Comparison of ENCODE assay signal across 11 mouse cellular contexts in the genomic region with DNA sequence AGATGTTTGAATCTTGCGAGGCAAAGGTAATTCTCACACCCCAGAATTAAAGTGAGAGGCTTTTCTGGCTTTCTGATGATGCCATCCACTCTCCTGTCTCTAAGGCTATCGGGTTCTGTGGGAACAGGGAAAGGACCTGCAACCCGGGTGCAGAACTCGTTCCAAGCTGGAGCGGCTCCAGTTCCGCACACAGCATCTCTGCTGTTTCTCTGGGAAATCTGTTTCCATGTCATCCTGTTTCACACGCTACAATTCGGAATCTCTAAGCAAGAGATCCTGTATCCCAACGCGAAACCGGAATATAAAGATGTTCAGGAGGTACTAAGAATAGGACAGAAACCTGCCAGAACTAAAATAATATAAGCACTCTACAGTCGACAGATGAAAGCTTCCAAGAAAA. TPM values are rescaled to one million over a fixed set of nuclear protein-coding genes. Genes with fewer than 3 reads are reported as not detected.
DNase-seq lines count a peak whose midpoint lies in the region; ATAC-seq lines count a peak whose summit lies in the region.
"Had no signal": no experiment of that assay in that cellular context is flagged by ENCODE, and none has a peak within 500 bp of the region (broad histone marks: within the 10 kb centered on the region; RNA-seq: fewer than 3 reads in every experiment).

No protein-coding gene starts in this region.

- H3K36me3 ChIP-seq in limb, embryonic 11.5 days (ENCODE audit: control insufficient read depth, insufficient read depth, low read length): no peaks in the 10 kb centered on the region
- no peaks in the 10 kb centered on the region for H3K36me3 ChIP-seq in limb, embryonic 10.5 days
- H3K36me3 ChIP-seq in hindbrain, embryonic 13.5 days: no peaks in the 10 kb centered on the region
- no peaks in the 10 kb centered on the region for H3K36me3 ChIP-seq in neural tube, embryonic 15.5 days

- DNase-seq in limb, embryonic 11.5 days (ENCODE audit: low spot score): peak; percentile 27
- DNase-seq in limb, embryonic 10.5 days (ENCODE audit: low spot score): no peak
- DNase-seq in cerebellum, postnatal 25 days: peak; percentile 90 to 94
- DNase-seq in thymus, adult 18-20 months: no peak
- DNase-seq in gastrocnemius, postnatal 25 days: no peak

- no peak overlapping the region for H3K4me3 ChIP-seq in limb, embryonic 11.5 days (ENCODE audit: low read depth, low read length)
- no peak overlapping the region for H3K4me3 ChIP-seq in limb, embryonic 10.5 days
- peak overlapping the region; percentile 66 for H3K4me3 ChIP-seq in hindbrain, embryonic 13.5 days
- H3K4me3 ChIP-seq in neural tube, embryonic 15.5 days (replicated peaks): peak overlapping the region; percentile 62
- H3K4me3 ChIP-seq: erythroblast, embryonic 14.5 days had no signal

- no peak overlapping the region for H3K27ac ChIP-seq in limb, embryonic 11.5 days (replicated peaks; ENCODE audit: low read depth, low read length)
- H3K27ac ChIP-seq in limb, embryonic 10.5 days: no peak overlapping the region
- H3K27ac ChIP-seq in hindbrain, embryonic 13.5 days: peak overlapping the region; percentile 84
- H3K27ac ChIP-seq in neural tube, embryonic 15.5 days (replicated peaks): peak overlapping the region; percentile 74

- H3K4me1 ChIP-seq in limb, embryonic 11.5 days (ENCODE audit: control insufficient read depth, insufficient read depth, low read length): peaks cover 12% of the 10 kb centered on the region; the same call in 1 of the 2 replicates
- peaks cover 18% of the 10 kb centered on the region for H3K4me1 ChIP-seq in limb, embryonic 10.5 days
- peaks cover 51% of the 10 kb centered on the region for H3K4me1 ChIP-seq in hindbrain, embryonic 13.5 days (replicated peaks)
- peaks cover 36% of the 10 kb centered on the region for H3K4me1 ChIP-seq in neural tube, embryonic 15.5 days

- no peak overlapping the region for H3K4me2 ChIP-seq in limb, embryonic 11.5 days (ENCODE audit: low read depth, severe bottlenecking)
- H3K4me2 ChIP-seq in hindbrain, embryonic 13.5 days: peak overlapping the region; percentile 82
- H3K4me2 ChIP-seq in neural tube, embryonic 15.5 days: peak overlapping the region; percentile 80

- no peak overlapping the region for H3K9ac ChIP-seq in limb, embryonic 11.5 days (ENCODE audit: low read length)
- H3K9ac ChIP-seq in hindbrain, embryonic 13.5 days: peak overlapping the region; percentile 87
- H3K9ac ChIP-seq in neural tube, embryonic 15.5 days (replicated peaks): peak overlapping the region; percentile 64

- 0 out of 2 replicates have a peak, but pooled peaks cover 2% of the 10 kb centered on the region for H3K9me3 ChIP-seq in limb, embryonic 11.5 days (ENCODE audit: control insufficient read depth, low read length)
- H3K9me3 ChIP-seq in limb, embryonic 10.5 days (replicated peaks): no peaks in the 10 kb centered on the region
- no peaks in the 10 kb centered on the region for H3K9me3 ChIP-seq in hindbrain, embryonic 13.5 days
- H3K9me3 ChIP-seq in neural tube, embryonic 15.5 days (replicated peaks): no peaks in the 10 kb centered on the region

- 40% methylated on average over 12 of the region's 12 CpGs for WGBS in limb, embryonic 11.5 days
- 34% methylated on average over 12 of the region's 12 CpGs for WGBS in limb, embryonic 10.5 days
- WGBS in hindbrain, embryonic 13.5 days: 28% methylated on average over 12 of the region's 12 CpGs
- WGBS in neural tube, embryonic 15.5 days: 29% methylated on average over 12 of the region's 12 CpGs

- ATAC-seq in limb, embryonic 11.5 days (ENCODE audit: insufficient number of reproducible peaks, low FRiP score, low TSS enrichment, low read depth): no peak
- no peak for ATAC-seq in hindbrain, embryonic 13.5 days (ENCODE audit: low FRiP score)
- no peak for ATAC-seq in neural tube, embryonic 15.5 days (ENCODE audit: low FRiP score)
- no peak for ATAC-seq in megakaryocyte-erythroid progenitor cell, adult 5-6 weeks (replicated peaks; ENCODE audit: low FRiP score, low TSS enrichment, poor library complexity, severe bottlenecking)
- ATAC-seq: Patski had no signal

- H3K27me3 ChIP-seq in limb, embryonic 11.5 days (ENCODE audit: control insufficient read depth, insufficient read depth, low read length): peaks cover 44% of the 10 kb centered on the region
- H3K27me3 ChIP-seq in limb, embryonic 10.5 days (ENCODE audit: low read depth, poor library complexity, severe bottlenecking): peaks cover 74% of the 10 kb centered on the region
- H3K27me3 ChIP-seq in hindbrain, embryonic 13.5 days: peaks cover 65% of the 10 kb centered on the region
- peaks cover 46% of the 10 kb centered on the region for H3K27me3 ChIP-seq in neural tube, embryonic 15.5 days (replicated peaks)

RNA-seq across cellular contexts. Expression of gene Tmem163, which starts 3.2 kb away (rescaled TPM):
- 6.6 and 7.9 TPM in 2 replicates for polyA plus RNA-seq in limb, embryonic 11.5 days (2014; fragmentation: Nextera tagmentation; extraction: Ambion mirVana)
- 1.5 and 3.5 TPM in 2 replicates for polyA plus RNA-seq in limb, embryonic 10.5 days (2016; fragmentation: Nextera tagmentation; extraction: Ambion mirVana)
- polyA plus RNA-seq in hindbrain, embryonic 13.5 days (2015; fragmentation: Nextera tagmentation; extraction: Ambion mirVana): 47.5 and 52.6 TPM in 2 replicates
- polyA plus RNA-seq in neural tube, embryonic 15.5 days (2015; fragmentation: Nextera tagmentation; extraction: Ambion mirVana): 47.1 and 54.1 TPM in 2 replicates
- not detected in 2 replicates for total RNA-seq in megakaryocyte-erythroid progenitor cell, adult 5-6 weeks (2014; fragmentation: Nextera tagmentation)
- 0.14 TPM in 1 of 2 replicates, not detected in the other for total RNA-seq in megakaryocyte-erythroid progenitor cell, adult 5-6 weeks (2017)
- not detected for total RNA-seq in gastrocnemius, postnatal 25 days (2021)
- polyA plus RNA-seq: erythroblast, embryonic 14.5 days; Patski had no signal

RNA-seq across cellular contexts. Expression of gene Acmsd, which starts 53.1 kb away (rescaled TPM):
- polyA plus RNA-seq in limb, embryonic 11.5 days (2014; fragmentation: Nextera tagmentation; extraction: Ambion mirVana): 0.28 and 0.29 TPM in 2 replicates
- polyA plus RNA-seq in limb, embryonic 10.5 days (2016; fragmentation: Nextera tagmentation; extraction: Ambion mirVana): 0.23 and 0.29 TPM in 2 replicates
- polyA plus RNA-seq in hindbrain, embryonic 13.5 days (2015; fragmentation: Nextera tagmentation; extraction: Ambion mirVana): 0.09 TPM in 1 of 2 replicates, not detected in the other
- polyA plus RNA-seq in neural tube, embryonic 15.5 days (2015; fragmentation: Nextera tagmentation; extraction: Ambion mirVana): not detected in 2 replicates
- total RNA-seq in megakaryocyte-erythroid progenitor cell, adult 5-6 weeks (2014; fragmentation: Nextera tagmentation): 5.9 and 14.7 TPM in 2 replicates
- total RNA-seq in megakaryocyte-erythroid progenitor cell, adult 5-6 weeks (2017): 11.5 and 14.7 TPM in 2 replicates
- not detected for total RNA-seq in gastrocnemius, postnatal 25 days (2021)
- total RNA-seq: left cerebral cortex, postnatal 36 days had no signal
- polyA plus RNA-seq: Patski had no signal

Comparison
In these comparisons a context has a peak if more than half of its experiments do, and no peak if none do; other contexts are left out.
1. DNase-seq: peak in limb, embryonic 11.5 days (single experiment) and cerebellum, postnatal 25 days (2 of 2); none in limb, embryonic 10.5 days (single experiment), thymus, adult 18-20 months (0 of 2) and gastrocnemius, postnatal 25 days (single experiment).
2. H3K27ac ChIP-seq: peak in hindbrain, embryonic 13.5 days (single experiment) and neural tube, embryonic 15.5 days (single experiment); none in limb, embryonic 11.5 days (single experiment) and limb, embryonic 10.5 days (single experiment).
3. H3K4me3 ChIP-seq: peak in hindbrain, embryonic 13.5 days (single experiment) and neural tube, embryonic 15.5 days (single experiment); none in limb, embryonic 11.5 days (single experiment) and limb, embryonic 10.5 days (single experiment).